Mouse (Mus musculus) gastrocnemius, adult 8-10 months (tissue): ENCODE data around the gene Gm20388. TPM values are rescaled to one million over a fixed set of nuclear protein-coding genes. Genes with fewer than 3 reads are reported as not detected.
"Not testable (repeated sequence)": the region's sequence is repeated elsewhere in the genome, so short reads cannot be mapped to it uniquely, and the experiment has no call there.

Source experiments
- DNase-seq, 2 experiments: peaks; one replicate each; pipeline ENCODE4 v3.0.0; 2022; ENCODE audit warnings: low spot score in 2 of 2
- total RNA-seq, 4 experiments: library from RNA; stranded (reverse); gene quantifications; 2 replicates each; pipeline ENCODE4 v1.2.4; 2022

The Gm20388 gene
- total RNA-seq, 4 experiments from 2014 or later: 4.4 to 20.0 (median 7.9) TPM; not detected in 1

- no peak for DNase-seq
These were observed 1737.8 kb downstream of the Gm20388 start for GRCm38 (mm10) chr8:121648451-121648850.

DNA sequence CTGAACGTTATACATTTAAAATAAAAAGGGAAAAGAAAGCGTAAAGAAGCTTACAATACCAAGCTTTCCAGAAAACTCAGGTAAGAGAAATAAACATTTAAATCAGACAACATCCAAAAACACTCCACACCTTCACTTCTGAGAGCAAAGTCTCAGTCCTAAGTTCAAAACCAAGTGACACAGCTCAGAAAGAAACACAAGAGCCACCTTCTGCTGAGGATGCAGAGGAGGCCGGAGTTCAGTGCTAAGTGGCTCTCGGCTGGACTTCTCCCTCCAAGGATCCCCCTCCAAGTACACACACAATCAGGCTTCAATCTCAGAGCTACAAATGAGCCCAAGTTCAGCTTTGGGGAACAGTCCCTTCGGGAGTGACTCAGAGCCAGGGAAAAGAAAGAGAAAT is 1738.8 kb downstream of the Gm20388 start:
- DNase-seq: no peak

DNA sequence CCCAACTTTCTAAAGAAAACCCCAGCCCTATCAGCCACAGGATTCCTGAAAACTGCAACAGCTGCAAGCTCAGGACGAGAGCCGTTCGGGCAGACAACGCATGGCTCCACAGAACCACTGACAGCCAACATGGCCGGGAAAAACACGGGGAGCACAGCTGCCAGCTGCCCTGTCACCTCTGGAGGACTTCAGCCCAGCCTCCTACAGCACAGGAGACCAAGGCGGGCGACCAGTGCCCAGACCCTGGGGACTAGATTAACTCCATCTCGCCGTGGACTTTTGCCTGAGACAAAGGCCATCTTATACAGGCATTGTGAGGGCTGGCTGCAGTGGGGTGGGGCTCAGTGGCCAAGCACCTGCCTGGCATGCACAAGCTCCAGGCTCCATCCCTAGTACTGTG is 1739.3 kb downstream of the Gm20388 start:
- no peak for DNase-seq

- DNase-seq: no peak
These were observed 1740.0 kb downstream of the Gm20388 start for GRCm38 (mm10) chr8:121650389-121651307.

DNA sequence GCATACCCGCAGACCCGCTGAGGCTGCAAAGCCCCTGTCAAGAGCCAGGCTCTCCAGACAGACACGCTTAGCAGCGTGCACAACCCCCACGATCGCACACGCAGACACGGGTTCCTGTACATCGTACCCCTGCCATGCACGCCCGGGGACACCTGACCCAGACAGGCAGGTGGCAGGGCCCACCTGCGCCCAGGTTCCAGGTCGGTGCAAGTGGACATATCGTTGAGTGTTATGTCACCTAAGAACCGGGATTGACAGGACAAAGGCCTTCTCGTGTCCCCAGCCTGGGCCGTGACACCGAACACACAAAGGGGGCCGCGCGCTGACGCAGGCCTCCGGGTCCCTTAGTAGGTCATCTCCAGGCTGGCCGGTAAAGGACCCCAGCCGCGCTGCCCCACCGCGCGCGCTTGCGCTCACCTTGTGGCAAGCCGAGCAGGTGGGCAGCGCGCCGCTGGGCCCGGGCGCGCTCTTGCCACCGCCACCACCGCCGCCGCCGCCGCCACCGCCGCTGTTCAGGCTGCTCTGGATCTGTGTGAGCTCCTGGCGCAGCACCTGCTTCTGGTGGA is 1740.8 kb downstream of the Gm20388 start:
- no peak for DNase-seq

DNA sequence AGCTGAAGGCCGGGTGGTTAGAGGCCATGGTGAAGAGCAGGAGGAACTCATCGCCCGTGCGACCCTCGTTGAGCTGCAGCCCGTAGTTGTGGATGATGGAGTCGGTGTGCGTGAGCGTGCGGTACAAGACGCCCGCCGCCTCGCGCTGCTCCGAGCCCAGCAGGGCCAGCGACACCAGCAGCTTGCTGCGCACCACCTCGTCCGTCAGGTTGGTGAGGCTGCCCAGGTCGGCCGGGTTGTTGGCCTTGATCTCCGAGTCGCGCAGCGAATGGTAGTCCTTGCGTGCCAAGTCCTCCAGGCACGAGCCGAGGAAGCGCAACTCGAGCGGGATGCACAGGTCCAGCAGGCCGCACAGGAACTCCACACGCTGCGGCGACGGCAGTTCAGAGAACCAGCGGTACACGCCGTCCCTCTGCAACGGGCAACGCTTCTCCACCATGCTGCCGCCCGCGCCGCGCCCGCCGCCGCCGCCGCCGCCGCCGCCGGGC is 1741.3 kb downstream of the Gm20388 start:
- peak in 1 of 2 experiments; percentile 50 for DNase-seq

DNA sequence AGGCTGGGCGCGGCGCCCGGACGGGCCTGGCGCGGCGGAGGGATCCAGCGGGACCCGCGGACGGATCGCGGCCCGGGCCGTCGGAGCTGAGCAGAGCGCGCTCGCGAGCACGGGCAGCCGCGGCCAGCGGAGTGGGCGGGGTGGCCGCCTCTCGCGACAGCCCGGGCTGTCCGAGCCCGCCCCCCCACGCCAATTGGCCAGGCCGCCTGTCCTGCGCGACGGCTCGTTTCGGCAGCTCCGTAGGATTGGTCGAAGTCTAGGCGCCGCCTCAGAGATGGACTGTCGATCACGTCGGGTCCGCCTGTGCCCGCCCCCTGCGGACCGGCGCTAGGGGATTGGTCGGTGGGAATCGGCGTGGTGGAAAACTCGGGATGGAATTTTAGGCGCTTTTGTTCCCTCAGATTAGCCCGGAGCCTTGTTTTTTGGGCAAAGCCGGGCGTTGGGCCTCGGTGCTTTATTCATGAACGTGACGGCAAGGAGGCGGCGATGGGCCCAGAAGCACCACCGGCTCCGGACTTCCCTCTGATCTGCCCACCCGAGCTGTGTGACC is 1742.2 kb downstream of the Gm20388 start, which contains the start of gene Zcchc14:
TSS of gene Zcchc14 (minus strand) at position 128 of the 550 bp plus-strand sequence.
- peak; percentile 97 to 98 for DNase-seq

- no peak for DNase-seq
These were observed 1742.8 kb downstream of the Gm20388 start for GRCm38 (mm10) chr8:121653340-121654019.

GRCm38 (mm10) chr8:121654131-121654530 is 1743.5 kb downstream of the Gm20388 start:
- no peak for DNase-seq

GRCm38 (mm10) chr8:121654966-121655494 is 1744.4 kb downstream of the Gm20388 start:
- no peak for DNase-seq

GRCm38 (mm10) chr8:121660602-121661001 is 1750.0 kb downstream of the Gm20388 start:
- no peak for DNase-seq

GRCm38 (mm10) chr8:121661631-121662357 is 1751.2 kb downstream of the Gm20388 start:
- DNase-seq: no peak

DNA sequence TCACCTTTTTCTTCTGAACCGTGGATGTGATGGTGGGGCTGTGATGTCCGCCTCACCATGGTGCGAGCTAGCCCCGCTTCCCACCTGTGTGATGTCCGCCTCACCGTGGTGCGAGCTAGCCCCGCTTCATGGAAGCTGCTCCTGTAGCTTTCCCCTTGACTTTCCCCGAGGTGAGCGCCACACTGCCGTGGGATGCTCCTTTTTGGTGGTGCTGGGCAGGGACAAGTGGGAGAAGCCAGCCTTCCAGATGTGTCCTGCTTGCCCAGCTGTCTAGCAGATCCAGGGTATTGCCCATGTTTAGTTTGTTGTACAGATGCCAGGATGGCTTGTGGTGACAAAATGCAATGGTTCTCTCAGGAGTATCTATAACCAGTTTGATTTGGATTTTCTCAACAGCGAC is 1752.5 kb downstream of the Gm20388 start:
- no peak for DNase-seq

DNA sequence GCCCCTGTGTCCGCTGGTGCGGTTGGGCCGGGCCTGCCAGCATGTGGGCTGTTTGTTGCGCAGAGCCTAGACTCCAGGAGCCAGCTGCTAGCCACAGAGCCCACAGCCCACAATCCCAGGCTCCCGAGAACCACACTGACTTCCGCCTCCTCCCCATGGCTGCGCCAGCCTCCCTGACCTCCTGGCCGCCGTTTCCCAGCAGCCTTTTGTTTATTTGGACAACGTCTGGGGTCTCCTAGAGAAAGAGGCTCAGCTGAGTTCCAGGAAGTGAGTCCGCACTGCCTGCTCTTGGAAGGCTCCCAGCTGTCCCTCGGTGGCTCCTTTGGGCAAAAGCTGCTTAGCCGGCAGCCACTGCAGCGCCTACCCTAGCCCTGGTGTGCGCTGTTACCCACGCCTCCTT is 1754.7 kb downstream of the Gm20388 start:
- peak; percentile 33 to 71 for DNase-seq

- not testable (repeated sequence) for DNase-seq
These were observed 1757.4 kb downstream of the Gm20388 start for GRCm38 (mm10) chr8:121667936-121668500.

DNA sequence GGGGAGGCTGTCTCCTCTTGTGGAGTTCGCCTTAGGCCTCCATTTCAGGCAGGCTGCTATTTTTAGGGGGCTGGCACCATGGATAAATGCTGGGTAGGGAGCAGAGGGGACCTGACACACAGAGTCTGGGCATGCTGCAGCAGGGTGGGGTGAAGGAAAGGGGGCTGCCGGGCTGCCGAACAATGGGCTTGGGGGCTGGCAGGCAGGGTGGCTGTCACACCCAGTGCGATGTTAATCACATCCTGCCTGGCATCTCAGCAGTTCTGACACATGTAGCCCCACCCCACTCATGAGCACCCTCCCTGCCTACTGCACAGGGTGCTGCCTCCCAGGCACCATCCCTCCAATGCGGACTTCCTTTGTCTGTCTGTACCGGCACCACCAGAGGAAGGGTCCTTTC is 1757.9 kb downstream of the Gm20388 start:
- no peak for DNase-seq

GRCm38 (mm10) chr8:121669208-121669607 is 1758.6 kb downstream of the Gm20388 start:
- DNase-seq: no peak

DNA sequence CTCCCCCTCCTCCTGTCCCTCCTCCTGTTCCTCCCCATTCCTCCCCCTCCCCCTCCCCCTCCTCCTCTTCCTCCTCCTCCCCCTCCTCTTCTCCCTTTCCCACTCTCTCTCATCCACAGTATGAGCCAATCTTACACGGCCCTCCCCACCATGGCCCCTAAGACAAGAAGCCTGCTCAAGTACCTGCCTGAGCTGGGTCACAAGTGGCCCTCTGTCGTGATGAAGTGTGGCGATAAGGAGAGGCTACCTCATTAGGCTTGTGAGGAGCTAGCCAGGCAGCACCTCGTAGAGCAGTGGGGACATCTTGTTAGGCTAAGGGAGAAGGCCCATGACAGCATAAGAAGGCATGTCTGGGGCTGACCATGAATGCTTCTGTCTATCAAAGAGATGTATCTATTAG is 1762.5 kb downstream of the Gm20388 start:
- no peak for DNase-seq

DNA sequence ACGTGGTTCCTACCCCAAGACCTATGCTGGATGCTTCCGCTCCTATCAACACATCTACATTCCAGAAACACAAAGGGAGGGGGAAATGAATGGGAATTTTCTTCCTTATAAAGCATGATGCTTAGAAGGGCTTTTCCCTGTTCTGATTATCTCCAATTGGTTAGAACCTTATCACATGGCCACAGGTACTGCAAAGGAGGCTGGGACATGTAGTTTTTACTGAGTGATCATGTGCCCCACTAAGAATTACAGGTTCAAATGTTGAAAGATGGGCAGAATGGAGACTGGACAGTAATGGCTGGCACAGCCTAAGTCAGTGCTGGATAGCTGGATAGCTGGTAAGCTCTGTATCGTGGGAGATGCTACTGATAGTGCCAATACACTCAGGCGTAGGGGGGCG is 1763.3 kb downstream of the Gm20388 start:
- DNase-seq: no peak

- no peak for DNase-seq
These were observed 1763.9 kb downstream of the Gm20388 start for GRCm38 (mm10) chr8:121674524-121674923.
